Mouse (Mus musculus) CH12.LX (cell line): ENCODE results near the gene Selenoo. TPM values are rescaled to one million over a fixed set of nuclear protein-coding genes. Genes with fewer than 3 reads are reported as not detected.

ENCODE experiments used
- DNase-seq: peaks from one replicate; pipeline ENCODE4 v3.0.0-alpha.2; 2013; ENCODE audit errors: extremely low read depth
- H3K27ac ChIP-seq: 2 replicates; pipeline ENCODE4 v1.5.1; 2012; ENCODE audit warnings: low read depth, mild to moderate bottlenecking, control low read depth, moderate library complexity; ENCODE audit not compliant: insufficient read depth
- H3K27me3 ChIP-seq: replicated peaks from 2 replicates; pipeline ENCODE3; 2012; ENCODE audit warnings: inconsistent platforms
- H3K36me3 ChIP-seq, 2 experiments: replicated peaks in 1 of 2; 2 replicates each; pipeline versions ENCODE3 to v1.6.1; 2012; ENCODE audit warnings: inconsistent platforms in 1 of 2, low read length in 1 of 2, mild to moderate bottlenecking in 1 of 2, mixed read lengths in 1 of 2, moderate library complexity in 1 of 2; ENCODE audit not compliant: control insufficient read depth in 1 of 2, insufficient read depth in 1 of 2
- H3K4me1 ChIP-seq, 2 experiments: 2 replicates each; pipeline ENCODE4 v1.6.1; 2012; ENCODE audit warnings: inconsistent platforms in 1 of 2, moderate library complexity in 1 of 2; ENCODE audit not compliant: insufficient read depth in 2 of 2, control insufficient read depth in 1 of 2
- H3K4me2 ChIP-seq: 2 replicates; pipeline ENCODE4 v1.6.1; 2012; ENCODE audit warnings: low read depth, mild to moderate bottlenecking, control low read depth; ENCODE audit not compliant: poor library complexity, insufficient read depth, severe bottlenecking
- H3K4me3 ChIP-seq, 3 experiments: fragments of 150-350 bp in 1 of 3; sonication (generic) in 1 of 3; replicated peaks in 1 of 3; 2 replicates each; pipeline versions ENCODE3 to v1.5.1; 2011 to 2012; ENCODE audit warnings: low read depth in 2 of 3, low read length in 2 of 3, mild to moderate bottlenecking in 2 of 3, moderate library complexity in 2 of 3, control low read depth in 1 of 3, improper control_type of control experiment in 1 of 3, inconsistent platforms in 1 of 3, mixed read lengths in 1 of 3; ENCODE audit not compliant: poor library complexity in 1 of 3
- H3K79me2 ChIP-seq: replicated peaks from 2 replicates; pipeline ENCODE4 v1.6.1; 2012; ENCODE audit warnings: mild to moderate bottlenecking, moderate library complexity; ENCODE audit not compliant: control insufficient read depth, poor library complexity, insufficient read depth, severe bottlenecking; ENCODE audit errors: extremely low read depth
- H3K9ac ChIP-seq: 2 replicates; pipeline ENCODE4 v1.6.1; 2012; ENCODE audit warnings: low read depth, mild to moderate bottlenecking, control low read depth, moderate library complexity; ENCODE audit not compliant: insufficient read depth
- H3K9me3 ChIP-seq: replicated peaks from 2 replicates; pipeline ENCODE3; 2012; ENCODE audit warnings: low read length, inconsistent platforms, mixed read lengths
- CHD1 ChIP-seq: IDR thresholded peaks from 2 replicates; pipeline ENCODE4 v1.6.1; 2012; ENCODE audit warnings: low read depth, low read length, improper control_type of control experiment, inconsistent platforms
- CHD2 ChIP-seq: IDR thresholded peaks from 2 replicates; pipeline ENCODE4 v1.6.1; 2011; ENCODE audit warnings: low read length, improper control_type of control experiment
- EP300 ChIP-seq: IDR thresholded peaks from 2 replicates; pipeline ENCODE4 v1.6.1; 2011; ENCODE audit warnings: low read length, improper control_type of control experiment
- ETS1 ChIP-seq: conservative IDR thresholded peaks from 2 replicates; pipeline ENCODE4 v1.6.1; 2012; ENCODE audit warnings: low read depth, mild to moderate bottlenecking, inconsistent platforms, low read length, improper control_type of control experiment, moderate library complexity
- IRF4 ChIP-seq: IDR thresholded peaks from 2 replicates; pipeline ENCODE4 v1.6.1; 2014; ENCODE audit warnings: low read depth, mild to moderate bottlenecking, inconsistent platforms, low read length, improper control_type of control experiment
- JUN ChIP-seq: IDR thresholded peaks from 2 replicates; pipeline ENCODE4 v1.6.1; 2011; ENCODE audit warnings: low read depth, mild to moderate bottlenecking, low read length, improper control_type of control experiment, moderate library complexity; ENCODE audit not compliant: insufficient read depth
- KAT2A ChIP-seq: IDR thresholded peaks from 2 replicates; pipeline ENCODE4 v1.6.1; 2012; ENCODE audit warnings: low read length, improper control_type of control experiment, inconsistent platforms; ENCODE audit not compliant: insufficient replicate concordance
- MAX ChIP-seq: IDR thresholded peaks from 2 replicates; pipeline ENCODE4 v1.6.1; 2011; ENCODE audit warnings: low read length, improper control_type of control experiment
- MAZ ChIP-seq: IDR thresholded peaks from 2 replicates; pipeline ENCODE4 v1.6.1; 2012; ENCODE audit warnings: low read depth, mild to moderate bottlenecking, inconsistent platforms, low read length, improper control_type of control experiment, moderate library complexity
- MXI1 ChIP-seq: IDR thresholded peaks from 2 replicates; pipeline ENCODE4 v1.6.1; 2011; ENCODE audit warnings: mild to moderate bottlenecking, low read depth, low read length, improper control_type of control experiment
- MYC ChIP-seq: IDR thresholded peaks from 2 replicates; pipeline ENCODE4 v1.6.1; 2011; ENCODE audit warnings: low read depth, mild to moderate bottlenecking, improper control_type of control experiment, low read length
- NELFE ChIP-seq: IDR thresholded peaks from 2 replicates; pipeline ENCODE4 v1.6.1; 2011; ENCODE audit warnings: low read depth, low read length, improper control_type of control experiment
- NRF1 ChIP-seq: IDR thresholded peaks from 2 replicates; pipeline ENCODE4 v1.6.1; 2014; ENCODE audit warnings: low read depth, mild to moderate bottlenecking, inconsistent platforms, low read length, improper control_type of control experiment, moderate library complexity
- PAX5 ChIP-seq: IDR thresholded peaks from 2 replicates; pipeline ENCODE4 v1.6.1; 2012; ENCODE audit warnings: low read length, inconsistent platforms, mixed read lengths
- POLR2A ChIP-seq: IDR thresholded peaks from 2 replicates; pipeline ENCODE4 v1.6.1; 2011; ENCODE audit warnings: low read depth, mild to moderate bottlenecking, improper control_type of control experiment, low read length
- POLR2AphosphoS2 ChIP-seq: IDR thresholded peaks from 2 replicates; pipeline ENCODE4 v1.6.1; 2011; ENCODE audit warnings: low read depth, low read length, improper control_type of control experiment
- RAD21 ChIP-seq: IDR thresholded peaks from 2 replicates; pipeline ENCODE4 v1.6.1; 2011; ENCODE audit warnings: low read depth, mild to moderate bottlenecking, low read length, improper control_type of control experiment, moderate library complexity
- RCOR1 ChIP-seq: conservative IDR thresholded peaks from 2 replicates; pipeline ENCODE4 v1.6.1; 2012; ENCODE audit warnings: low read depth, mild to moderate bottlenecking, inconsistent platforms, low read length, improper control_type of control experiment
- SIN3A ChIP-seq: IDR thresholded peaks from 2 replicates; pipeline ENCODE4 v1.6.1; 2012; ENCODE audit warnings: low read length, improper control_type of control experiment, inconsistent platforms
- SMC3 ChIP-seq: IDR thresholded peaks from 2 replicates; pipeline ENCODE4 v1.6.1; 2011; ENCODE audit warnings: low read depth, low read length, improper control_type of control experiment
- TBP ChIP-seq: conservative IDR thresholded peaks from 2 replicates; pipeline ENCODE4 v1.6.1; 2011; ENCODE audit warnings: low read depth, low read length, improper control_type of control experiment
- TCF12 ChIP-seq: IDR thresholded peaks from 2 replicates; pipeline ENCODE4 v1.6.1; 2014; ENCODE audit warnings: low read depth, mild to moderate bottlenecking, inconsistent platforms, low read length, improper control_type of control experiment
- UBTF ChIP-seq: IDR thresholded peaks from 2 replicates; pipeline ENCODE4 v1.6.1; 2012; ENCODE audit warnings: low read depth, mild to moderate bottlenecking, inconsistent platforms, low read length, improper control_type of control experiment, moderate library complexity
- USF1 ChIP-seq: IDR thresholded peaks from 2 replicates; pipeline ENCODE4 v1.6.1; 2014; ENCODE audit warnings: low read depth, mild to moderate bottlenecking, inconsistent platforms, low read length, improper control_type of control experiment
- ZC3H11A ChIP-seq: IDR thresholded peaks from 2 replicates; pipeline ENCODE4 v1.6.1; 2012; ENCODE audit warnings: low read depth, mild to moderate bottlenecking, inconsistent platforms, low read length, improper control_type of control experiment
- ZMIZ1 ChIP-seq: IDR thresholded peaks from 2 replicates; pipeline ENCODE4 v1.6.1; 2012; ENCODE audit warnings: low read depth, mild to moderate bottlenecking, inconsistent platforms, low read length, improper control_type of control experiment
- ZNF384 ChIP-seq: IDR thresholded peaks from 2 replicates; pipeline ENCODE4 v1.6.1; 2012; ENCODE audit warnings: low read depth, low read length, improper control_type of control experiment, inconsistent platforms
- dilution Hi-C: fragments of 300-500 bp; cut with MboI; formaldehyde crosslinking; loops from 2 replicates; pipeline ENCODE4 v1.14.3; 2020; ENCODE audit warnings: low sequenced_read_pairs; ENCODE audit not compliant: extremely low pct_unique_long_range_greater_than_20kb, extremely low pct_ligation_motif_present
- in situ Hi-C: fragments of 300-500 bp; cut with MboI; formaldehyde crosslinking; loops from 3 replicates; pipeline ENCODE4 v1.14.3; 2019; ENCODE audit warnings: low sequenced_read_pairs, low pct_ligation_motif_present, low pct_unique_long_range_greater_than_20kb, mixed read lengths
- polyA plus RNA-seq: library from polyadenylated mRNA; unstranded; fragments of >175 nt; gene quantifications from 2 replicates; pipeline ENCODE4 v1.2.1, GENCODE M21; 2012; ENCODE audit warnings: low read depth; ENCODE audit not compliant: insufficient read length
- total RNA-seq, 2 experiments: library from RNA; depleted of rRNA; stranded (reverse); fragments of 300-350 nt in 1 of 2; fragments of >200 nt in 1 of 2; gene quantifications; 2 replicates each; pipeline ENCODE4 v1.2.3; 2012 to 2014

Gene Selenoo
- total and polyA plus RNA-seq, 3 experiments = 3.7 to 11.7 (median 8.7) TPM

GRCm38 (mm10) chr15:89058736-89059135, 30.1 kb upstream of the Selenoo start:
- Histone ChIP-seq H3K4me3 (no peak overlapping the region), H3K27me3 (peaks cover 85% of the 10 kb centered on the region), H3K27ac (no peak overlapping the region), H3K4me1 (no peaks in the 10 kb centered on the region), H3K4me2 (no peak overlapping the region), H3K79me2 (no peaks in the 10 kb centered on the region), H3K36me3 (no peaks in the 10 kb centered on the region), H3K9ac (no peak overlapping the region), H3K9me3 (peaks cover 6% of the 10 kb centered on the region)
- in situ Hi-C loops (loop anchor here (25.0 kb wide), 1 partner anchor 96 kb away; the partner anchor contains the start of gene Ttll8), dilution Hi-C loops (no loop called here)
- no peak for DNase-seq
- TF ChIP-seq NELFE (no peak), POLR2AphosphoS2 (no peak), ZC3H11A (no peak), ZMIZ1 (no peak), SMC3 (no peak), PAX5 (no peak), MYC (no peak), TCF12 (no peak), USF1 (no peak), CHD1 (no peak), NRF1 (no peak), MAZ (no peak), UBTF (no peak), RCOR1 (no peak), KAT2A (no peak), TBP (no peak), MXI1 (no peak), IRF4 (no peak), MAX (no peak)

DNA sequence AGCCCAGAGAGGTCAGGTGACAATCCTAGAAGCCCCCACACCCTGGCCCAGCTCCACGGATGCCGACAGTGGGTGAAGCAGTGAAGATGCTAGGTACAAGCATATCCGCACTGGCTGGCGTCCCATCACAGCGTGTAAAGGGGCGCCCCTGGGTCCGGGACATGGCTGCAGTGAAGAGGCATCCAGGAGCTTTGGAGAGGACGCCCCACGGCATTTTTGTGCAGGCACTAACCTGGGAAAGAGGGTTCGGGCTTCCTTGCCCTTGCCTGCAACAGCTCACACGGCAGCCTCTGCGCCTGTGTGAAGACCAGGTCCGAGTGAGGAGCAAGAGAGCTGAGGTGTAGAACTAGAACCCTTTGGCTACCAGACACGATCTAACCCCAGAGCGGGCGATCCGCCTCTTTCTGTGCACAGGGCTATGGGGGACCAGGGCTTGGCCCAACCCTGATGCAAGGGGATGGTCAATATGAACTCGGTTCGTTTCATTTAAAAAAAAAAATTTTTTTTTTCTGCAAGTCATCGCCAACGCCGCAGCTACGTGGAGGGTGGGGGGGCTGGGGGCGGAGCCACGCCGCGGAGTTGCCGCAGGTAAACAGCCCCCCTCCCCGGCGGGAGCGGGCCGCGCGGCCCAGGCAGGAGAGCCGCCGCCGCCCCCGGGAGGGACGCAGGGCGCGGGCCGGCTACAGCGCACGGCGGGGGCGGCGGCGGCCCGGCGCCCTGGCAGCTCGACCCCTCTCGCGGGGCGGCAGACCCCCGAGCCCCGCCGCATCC, 29.5 kb upstream of the Selenoo start, which contains the start of gene Panx2:
TSS of gene Panx2 (plus strand) at position 574 of the 771 bp plus-strand sequence.
- H3K4me2 ChIP-seq = no peak within 1 kb of the TSS
- H3K9me3 ChIP-seq = peaks cover 6% of the 10 kb centered on the region
- no peak for DNase-seq
- no peaks in the 10 kb centered on the region for H3K79me2 ChIP-seq
- in situ Hi-C loops = loop anchor here (25.0 kb wide), 1 partner anchor 97 kb away; the partner anchor contains the start of gene Ttll8
- dilution Hi-C loops = no loop called here
- H3K27ac ChIP-seq = no peak within 1 kb of the TSS
- no peak within 1 kb of the TSS for H3K9ac ChIP-seq
- peaks cover 86% of the 10 kb centered on the region for H3K27me3 ChIP-seq
- no peaks in the 10 kb centered on the region for H3K36me3 ChIP-seq
- TF ChIP-seq IRF4 (no peak), EP300 (no peak), SIN3A (no peak), ZNF384 (no peak), TCF12 (no peak), JUN (no peak), ETS1 (no peak), MXI1 (no peak), RAD21 (no peak), MYC (no peak), POLR2A (no peak), POLR2AphosphoS2 (no peak), ZMIZ1 (no peak), ZC3H11A (no peak), UBTF (no peak), USF1 (no peak), TBP (no peak), MAZ (no peak), CHD2 (no peak), NRF1 (no peak)
- H3K4me1 ChIP-seq = no peaks in the 10 kb centered on the region
- H3K4me3 ChIP-seq = no peak within 1 kb of the TSS
